Mouse (Mus musculus) MN1 (cell line): ENCODE results near the gene Olfr161.
"Not testable (repeated sequence)": the region's sequence is repeated elsewhere in the genome, so short reads cannot be mapped to it uniquely, and the experiment has no call there.

ENCODE experiments used
- DNase-seq: peaks from one replicate; pipeline ENCODE4 v3.0.0-alpha.2; 2016; ENCODE audit warnings: low spot score

Gene Olfr161

GRCm38 (mm10) chr16:3590691-3591090 lies at the start of gene Olfr161:
Gene Olfr161, plus strand, starts transcription at chr16:3591042.
- DNase-seq = no peak

- no peak for DNase-seq
Measured at GRCm38 (mm10) chr16:3563553-3563952, 27.3 kb upstream of the Olfr161 start.

- DNase-seq = not testable (repeated sequence)
Measured at GRCm38 (mm10) chr16:3577658-3578057, 13.2 kb upstream of the Olfr161 start.

GRCm38 (mm10) chr16:3578227-3578848 lies 12.5 kb upstream of the Olfr161 start:
- DNase-seq = not testable (repeated sequence)

GRCm38 (mm10) chr16:3631376-3631775 lies 40.5 kb downstream of the Olfr161 start:
- DNase-seq = not testable (repeated sequence)

GRCm38 (mm10) chr16:3632572-3633361 lies 41.9 kb downstream of the Olfr161 start:
- DNase-seq = not testable (repeated sequence)
